Mouse (Mus musculus) small intestine, adult 2 months (tissue): ENCODE measurements around the gene Samd9l.
"Not testable (repeated sequence)": the region's sequence is repeated elsewhere in the genome, so short reads cannot be mapped to it uniquely, and the experiment has no call there.

Experiments used
- CTCF ChIP-seq: fragments of 200-500 bp; IDR thresholded peaks from 2 replicates; pipeline ENCODE4 v1.5.1; 2012; ENCODE audit warnings: low read depth, mild to moderate bottlenecking, control low read depth, inconsistent platforms, low read length, moderate library complexity, mixed read lengths; ENCODE audit not compliant: insufficient replicate concordance, insufficient read length; ENCODE audit errors: extremely low read depth
- POLR2A ChIP-seq: fragments of 200-500 bp; IDR thresholded peaks from 2 replicates; pipeline ENCODE4 v1.6.1; 2012; ENCODE audit warnings: low read depth, mild to moderate bottlenecking, control low read depth, inconsistent platforms, low read length, moderate library complexity

DNA sequence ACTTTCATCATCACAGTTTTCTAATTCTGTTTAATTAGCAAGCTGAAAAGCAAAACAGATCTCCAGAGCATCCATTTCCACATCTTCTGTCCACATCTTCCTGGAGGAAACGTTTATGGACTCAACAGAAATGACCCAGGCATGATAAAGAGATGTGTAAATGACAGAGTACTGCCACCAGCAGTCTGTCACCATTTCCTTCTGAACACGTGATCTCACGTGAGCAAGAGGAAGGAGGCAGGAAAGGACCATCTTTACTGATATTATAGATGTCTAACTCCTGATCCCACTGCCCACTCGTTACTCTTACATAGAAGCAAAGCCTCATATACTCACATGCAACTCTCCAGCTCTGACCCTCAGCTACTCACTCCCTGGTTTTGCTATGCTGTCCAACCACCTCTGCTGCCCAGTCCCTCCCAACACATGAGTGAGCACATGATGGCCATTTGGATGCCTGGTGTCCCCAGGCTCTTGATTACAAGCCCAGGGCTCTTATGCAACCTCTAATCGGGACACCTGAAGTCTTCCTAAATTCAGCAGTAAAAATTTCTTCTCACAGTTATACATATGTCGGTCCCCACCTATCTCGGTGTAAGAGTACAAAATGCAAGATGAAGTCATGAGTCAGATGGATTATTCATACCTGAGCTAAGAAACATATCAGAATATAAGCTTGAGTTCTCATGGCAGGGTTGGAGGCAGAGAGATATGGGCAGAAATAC, 2.0 kb downstream of the Samd9l start:
- TF ChIP-seq CTCF, POLR2A: not testable (repeated sequence)
